Mouse (Mus musculus) stomach, postnatal 0 days (tissue): Measurements from ENCODE around the gene Ate1. TPM values are rescaled to one million over a fixed set of nuclear protein-coding genes. Genes with fewer than 3 reads are reported as not detected.

Source experiments
- ATAC-seq: fragments of 200-750 bp; cut with Nextera tagmentation; 2 replicates; pipeline ENCODE4 v1.8.0; 2017; ENCODE audit not compliant: low FRiP score, low TSS enrichment
- DNase-seq: peaks from one replicate; pipeline ENCODE4 v3.0.0-alpha.2; 2016; ENCODE audit warnings: low spot score
- H3K27ac ChIP-seq: fragments of 300-500 bp; sonication (generic); replicated peaks from 2 replicates; pipeline ENCODE4 v1.5.1; 2014; ENCODE audit warnings: mild to moderate bottlenecking, control low read depth
- H3K27me3 ChIP-seq: fragments of 300-500 bp; sonication (generic); 2 replicates; pipeline ENCODE4 v1.6.1; 2014; ENCODE audit warnings: low read length; ENCODE audit not compliant: control insufficient read depth, insufficient read depth
- H3K36me3 ChIP-seq: fragments of 300-500 bp; sonication (generic); 2 replicates; pipeline ENCODE4 v1.6.1; 2014; ENCODE audit warnings: low read length, mixed read lengths; ENCODE audit not compliant: control insufficient read depth, insufficient read depth
- H3K4me1 ChIP-seq: fragments of 300-500 bp; sonication (generic); replicated peaks from 2 replicates; pipeline ENCODE4 v1.6.1; 2014; ENCODE audit warnings: antibody characterized with exemption; ENCODE audit not compliant: control insufficient read depth, insufficient read depth
- H3K4me2 ChIP-seq: fragments of 300-500 bp; sonication (generic); replicated peaks from 2 replicates; pipeline ENCODE4 v1.6.1; 2014; ENCODE audit warnings: low read depth, mild to moderate bottlenecking, control low read depth, moderate library complexity
- H3K4me3 ChIP-seq: fragments of 300-500 bp; sonication (generic); 2 replicates; pipeline ENCODE4 v1.5.1; 2014; ENCODE audit warnings: low read depth, low read length, control low read depth
- H3K9ac ChIP-seq: fragments of 300-500 bp; sonication (generic); 2 replicates; pipeline ENCODE4 v1.6.1; 2014; ENCODE audit warnings: mild to moderate bottlenecking, low read length, control low read depth, mixed read lengths
- H3K9me3 ChIP-seq: fragments of 300-500 bp; sonication (generic); 2 replicates; pipeline ENCODE4 v1.6.1; 2016; ENCODE audit warnings: low read length; ENCODE audit not compliant: control insufficient read depth
- CTCF ChIP-seq: IDR thresholded peaks from 2 replicates; pipeline ENCODE4 v1.5.1; 2016; ENCODE audit warnings: antibody characterized with exemption, low read depth, mild to moderate bottlenecking, moderate library complexity
- EP300 ChIP-seq: optimal IDR thresholded peaks from 2 replicates; pipeline ENCODE3; 2016; ENCODE audit warnings: antibody characterized with exemption
- WGBS: fragments of 180-500 bp; shearing (Covaris S2); extraction: QIAGEN DNeasy Blood & Tissue Kit; methylation state at CpG from one replicate; pipeline ENCODE4 v1.1.7; 2014; 5-methylcytosine and 5-hydroxymethylcytosine counted together
- polyA plus RNA-seq: library from polyadenylated mRNA; unstranded; fragments of >200 nt; fragmentation: Nextera tagmentation; extraction: Ambion mirVana; gene quantifications from 2 replicates; pipeline ENCODE4 v1.2.1, GENCODE M21; 2015

Ate1 gene
- polyA plus RNA-seq, 1 experiment from 2014 or later: 56.4 TPM

- Histone ChIP-seq H3K36me3 (no peaks in the 10 kb centered on the region), H3K27me3 (no peaks in the 10 kb centered on the region), H3K9me3 (no peaks in the 10 kb centered on the region), H3K27ac (no peak overlapping the region), H3K9ac (no peak overlapping the region), H3K4me2 (no peak overlapping the region), H3K4me1 (no peaks in the 10 kb centered on the region), H3K4me3 (no peak overlapping the region)
- TF ChIP-seq EP300 (no peak), CTCF (no peak)
- DNase-seq: no peak
- 50% methylated on average over 6 of the region's 6 CpGs for WGBS
- ATAC-seq: no peak
These were observed 49.1 kb downstream of the Ate1 start for GRCm38 (mm10) chr7:130471045-130471444.

GRCm38 (mm10) chr7:130455587-130456246 is 64.5 kb downstream of the Ate1 start:
- Histone ChIP-seq H3K27me3 (no peaks in the 10 kb centered on the region), H3K4me2 (no peak overlapping the region), H3K4me1 (no peaks in the 10 kb centered on the region), H3K9ac (no peak overlapping the region), H3K9me3 (no peaks in the 10 kb centered on the region), H3K27ac (no peak overlapping the region), H3K36me3 (peaks cover 2% of the 10 kb centered on the region; the same call in 1 of the 2 replicates), H3K4me3 (no peak overlapping the region)
- DNase-seq (no peak), ATAC-seq (no peak)
- TF ChIP-seq CTCF: no peak
- no peak for TF ChIP-seq EP300
- 78% methylated on average over 4 of the region's 4 CpGs for WGBS

GRCm38 (mm10) chr7:130454226-130454625 is 65.9 kb downstream of the Ate1 start:
- Histone ChIP-seq H3K36me3 (peaks cover 7% of the 10 kb centered on the region), H3K4me3 (no peak overlapping the region), H3K27ac (no peak overlapping the region), H3K9me3 (no peaks in the 10 kb centered on the region), H3K27me3 (no peaks in the 10 kb centered on the region), H3K4me1 (no peaks in the 10 kb centered on the region), H3K4me2 (no peak overlapping the region), H3K9ac (no peak overlapping the region)
- WGBS: 60% methylated on average over 3 of the region's 3 CpGs
- no peak for ATAC-seq
- TF ChIP-seq EP300 (no peak), CTCF (no peak)
- DNase-seq: no peak

GRCm38 (mm10) chr7:130435776-130436175 is 84.4 kb downstream of the Ate1 start:
- TF ChIP-seq EP300: no peak
- no peak for TF ChIP-seq CTCF
- Histone ChIP-seq H3K4me2 (no peak overlapping the region), H3K9me3 (no peaks in the 10 kb centered on the region)

GRCm38 (mm10) chr7:130432141-130432540 is 88.0 kb downstream of the Ate1 start:
- DNase-seq: no peak
- TF ChIP-seq EP300 (no peak), CTCF (no peak)
- Histone ChIP-seq H3K27me3 (no peaks in the 10 kb centered on the region), H3K4me1 (no peaks in the 10 kb centered on the region), H3K4me2 (no peak overlapping the region), H3K4me3 (no peak overlapping the region), H3K36me3 (no peaks in the 10 kb centered on the region), H3K27ac (no peak overlapping the region), H3K9ac (no peak overlapping the region), H3K9me3 (no peaks in the 10 kb centered on the region)
- WGBS: 85% methylated on average over 2 of the region's 2 CpGs
- no peak for ATAC-seq

More at GRCm38 (mm10) chr7:130435776-130436175, 84.4 kb downstream of the Ate1 start:
- no peak overlapping the region for H3K9ac ChIP-seq
- ATAC-seq: no peak
- no peaks in the 10 kb centered on the region for H3K4me1 ChIP-seq
- no peaks in the 10 kb centered on the region for H3K36me3 ChIP-seq
- 90% methylated on average over 5 of the region's 5 CpGs for WGBS
- no peak overlapping the region for H3K27ac ChIP-seq
- H3K27me3 ChIP-seq: no peaks in the 10 kb centered on the region
- no peak for DNase-seq
- no peak overlapping the region for H3K4me3 ChIP-seq

GRCm38 (mm10) chr7:130426586-130426985 is 93.6 kb downstream of the Ate1 start:
- Histone ChIP-seq H3K4me2 (no peak overlapping the region), H3K4me1 (peaks cover 4% of the 10 kb centered on the region; the same call in 1 of the 2 replicates), H3K4me3 (no peak overlapping the region), H3K9ac (no peak overlapping the region), H3K27me3 (no peaks in the 10 kb centered on the region), H3K27ac (no peak overlapping the region), H3K9me3 (no peaks in the 10 kb centered on the region), H3K36me3 (no peaks in the 10 kb centered on the region)
- TF ChIP-seq CTCF (no peak), EP300 (no peak)
- ATAC-seq (no peak), DNase-seq (no peak)
- 9% methylated on average over 5 of the region's 5 CpGs for WGBS
